Mouse (Mus musculus) G1E (cell line): Measurements from ENCODE around the gene Thbs4. TPM values are rescaled to one million over a fixed set of nuclear protein-coding genes. Genes with fewer than 3 reads are reported as not detected.
A peak's percentile ranks its signal among the peaks of the same experiment; 100 is the strongest.

Experiments used
- ATAC-seq: 2 replicates; pipeline ENCODE4 v1.8.0; 2016; ENCODE audit warnings: mild to moderate bottlenecking; ENCODE audit not compliant: insufficient number of reproducible peaks, poor library complexity, low FRiP score, severe bottlenecking; ENCODE audit errors: extremely low read depth
- DNase-seq: peaks from one replicate; pipeline ENCODE4 v3.0.0; 2012; ENCODE audit warnings: low spot score
- H3K27me3 ChIP-seq: 2 replicates; pipeline ENCODE4 v1.6.1; 2012; ENCODE audit warnings: mild to moderate bottlenecking, low read length, inconsistent platforms; ENCODE audit not compliant: insufficient read depth
- H3K36me3 ChIP-seq: replicated peaks from 2 replicates; pipeline ENCODE3; 2012; ENCODE audit warnings: mild to moderate bottlenecking, inconsistent platforms
- H3K4me1 ChIP-seq: 2 replicates; pipeline ENCODE4 v1.6.1; 2012; ENCODE audit warnings: low read depth, low read length, inconsistent platforms, mixed read lengths; ENCODE audit not compliant: insufficient read depth
- H3K4me3 ChIP-seq: 2 replicates; pipeline ENCODE4 v1.5.1; 2012; ENCODE audit warnings: low read depth, mild to moderate bottlenecking, inconsistent platforms, low read length, moderate library complexity, mixed read lengths
- H3K9me3 ChIP-seq: replicated peaks from 2 replicates; pipeline ENCODE4 v1.6.1; 2012; ENCODE audit warnings: inconsistent platforms
- CTCF ChIP-seq: IDR thresholded peaks from 2 replicates; pipeline ENCODE4 v1.5.1; 2012; ENCODE audit warnings: low read depth, low read length, inconsistent platforms, mixed read lengths
- GATA1 ChIP-seq: IDR thresholded peaks from 2 replicates; pipeline ENCODE4 v1.6.1; 2012; ENCODE audit warnings: borderline replicate concordance, low read length, inconsistent platforms, mixed read lengths
- GATA2 ChIP-seq: IDR thresholded peaks from 2 replicates; pipeline ENCODE4 v1.6.1; 2012; ENCODE audit warnings: low read depth, low read length, inconsistent platforms, borderline replicate concordance
- POLR2AphosphoS5 ChIP-seq: IDR thresholded peaks from 2 replicates; pipeline ENCODE4 v1.6.1; 2012; ENCODE audit warnings: low read depth, low read length, inconsistent platforms; ENCODE audit not compliant: insufficient replicate concordance
- TAL1 ChIP-seq: conservative IDR thresholded peaks from 2 replicates; pipeline ENCODE4 v1.6.1; 2012; ENCODE audit warnings: low read depth, low read length, inconsistent platforms, mixed read lengths
- polyA plus RNA-seq: library from polyadenylated mRNA; stranded (reverse); fragments of >175 nt; gene quantifications from 2 replicates; pipeline ENCODE4 v1.2.3, GENCODE M21; 2012
- total RNA-seq, 2 experiments: library from RNA; stranded (forward) in 1 of 2; stranded (reverse) in 1 of 2; fragments of 200-1000 nt in 1 of 2; fragments of >200 nt in 1 of 2; fragmentation: Nextera tagmentation in 1 of 2; gene quantifications; 2 replicates each; pipeline ENCODE4 v1.2.3; 2014 to 2017

Gene Thbs4
- total and polyA plus RNA-seq, 3 experiments, result not detected

GRCm38 (mm10) chr13:92751726-92752565, 42.7 kb downstream of the Thbs4 start:
- H3K4me1 ChIP-seq, result peaks cover 3% of the 10 kb centered on the region
- H3K9me3 ChIP-seq, result no peaks in the 10 kb centered on the region
- DNase-seq (peak; percentile 21), ATAC-seq (no peak)
- no peak overlapping the region for H3K4me3 ChIP-seq
- peaks cover 32% of the 10 kb centered on the region for H3K27me3 ChIP-seq
- no peak for TF ChIP-seq TAL1
- TF ChIP-seq CTCF, result peak; percentile 57
- TF ChIP-seq POLR2AphosphoS5, result no peak
- no peak for TF ChIP-seq GATA2
- no peak for TF ChIP-seq GATA1
- no peaks in the 10 kb centered on the region for H3K36me3 ChIP-seq

GRCm38 (mm10) chr13:92750976-92751518, 43.6 kb downstream of the Thbs4 start:
- Histone ChIP-seq H3K9me3 (no peaks in the 10 kb centered on the region), H3K27me3 (peaks cover 28% of the 10 kb centered on the region), H3K36me3 (no peaks in the 10 kb centered on the region), H3K4me3 (no peak overlapping the region), H3K4me1 (peaks cover 3% of the 10 kb centered on the region)
- TF ChIP-seq GATA2 (no peak), TAL1 (no peak), POLR2AphosphoS5 (no peak), GATA1 (no peak), CTCF (peak; percentile 52; the same call in 1 of the 2 replicates)
- DNase-seq (peak; percentile 67), ATAC-seq (peak; percentile 28)

- ATAC-seq (peak; percentile 15; the same call in 1 of the 2 replicates), DNase-seq (no peak)
- Histone ChIP-seq H3K36me3 (no peaks in the 10 kb centered on the region), H3K4me3 (no peak overlapping the region; the same call in 1 of the 2 replicates), H3K27me3 (peaks cover 9% of the 10 kb centered on the region), H3K9me3 (no peaks in the 10 kb centered on the region), H3K4me1 (peaks cover 13% of the 10 kb centered on the region)
- TF ChIP-seq GATA1, result no peak
- TF ChIP-seq GATA2, result no peak
- TF ChIP-seq TAL1, result no peak
- TF ChIP-seq CTCF, result no peak
- no peak for TF ChIP-seq POLR2AphosphoS5
Measured at GRCm38 (mm10) chr13:92743337-92743736, 51.3 kb downstream of the Thbs4 start.

- Histone ChIP-seq H3K27me3 (peaks cover 6% of the 10 kb centered on the region; the same call in 1 of the 2 replicates), H3K36me3 (no peaks in the 10 kb centered on the region), H3K4me1 (peaks cover 13% of the 10 kb centered on the region), H3K4me3 (no peak overlapping the region), H3K9me3 (no peaks in the 10 kb centered on the region)
- TF ChIP-seq GATA1, result no peak
- no peak for TF ChIP-seq CTCF
- TF ChIP-seq TAL1, result no peak
- DNase-seq, result no peak
- no peak for ATAC-seq
Measured at GRCm38 (mm10) chr13:92742886-92743285, 51.7 kb downstream of the Thbs4 start.

GRCm38 (mm10) chr13:92740671-92741270, 53.8 kb downstream of the Thbs4 start:
- Histone ChIP-seq H3K4me1 (peaks cover 13% of the 10 kb centered on the region), H3K9me3 (no peaks in the 10 kb centered on the region), H3K36me3 (no peaks in the 10 kb centered on the region), H3K27me3 (peaks cover 13% of the 10 kb centered on the region), H3K4me3 (no peak overlapping the region)
- TF ChIP-seq CTCF, result peak; percentile 49; the same call in 1 of the 2 replicates
- no peak for TF ChIP-seq GATA1
- TF ChIP-seq POLR2AphosphoS5, result no peak
- DNase-seq (peak; percentile 36), ATAC-seq (0 out of 2 replicates have a peak, but pooled peaks have one; percentile 22)

- no peak for DNase-seq
- Histone ChIP-seq H3K4me3 (no peak overlapping the region), H3K36me3 (no peaks in the 10 kb centered on the region), H3K4me1 (peaks cover 13% of the 10 kb centered on the region), H3K27me3 (peaks cover 15% of the 10 kb centered on the region), H3K9me3 (no peaks in the 10 kb centered on the region)
- TF ChIP-seq GATA2 (no peak), GATA1 (no peak), CTCF (no peak), POLR2AphosphoS5 (no peak), TAL1 (no peak)
- ATAC-seq, result no peak
Measured at GRCm38 (mm10) chr13:92739858-92740257, 54.8 kb downstream of the Thbs4 start.
